Mouse (Mus musculus): ENCODE measurements around the gene Cope.

Gene Cope

DNA sequence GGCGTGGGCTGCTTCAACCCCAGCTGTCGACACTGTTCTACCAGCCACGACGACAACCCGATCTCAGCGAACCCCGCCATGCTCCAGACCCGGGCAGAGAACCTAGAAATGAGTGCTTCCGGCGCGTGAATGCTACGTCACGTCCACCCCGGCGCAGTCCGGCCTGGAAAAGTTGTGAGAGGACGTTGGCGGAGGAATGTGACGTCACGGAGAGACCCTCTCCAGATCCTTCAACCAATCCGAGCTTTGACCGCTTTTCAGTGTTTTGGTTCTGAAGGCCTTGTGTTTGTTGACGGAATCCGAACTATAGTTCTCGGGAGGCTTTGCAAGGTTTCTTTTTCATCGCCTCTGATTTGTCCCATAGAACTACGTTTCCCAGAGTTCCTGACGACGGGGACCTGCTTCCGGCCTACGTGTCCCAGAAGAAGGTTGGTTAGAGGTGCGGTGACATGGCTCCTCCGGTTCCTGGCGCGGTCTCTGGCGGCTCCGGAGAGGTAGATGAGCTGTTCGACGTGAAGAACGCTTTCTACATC lies at the start of gene Cope, which contains the start of gene Ddx49:
Gene Cope, plus strand, starts transcription at position 161 of the 533 bp plus-strand sequence.
Gene Ddx49, minus strand, starts transcription at position 132 of the 533 bp plus-strand sequence.
- peak; percentile 93 for DNase-seq (ENCODE audit: low spot score)

DNA sequence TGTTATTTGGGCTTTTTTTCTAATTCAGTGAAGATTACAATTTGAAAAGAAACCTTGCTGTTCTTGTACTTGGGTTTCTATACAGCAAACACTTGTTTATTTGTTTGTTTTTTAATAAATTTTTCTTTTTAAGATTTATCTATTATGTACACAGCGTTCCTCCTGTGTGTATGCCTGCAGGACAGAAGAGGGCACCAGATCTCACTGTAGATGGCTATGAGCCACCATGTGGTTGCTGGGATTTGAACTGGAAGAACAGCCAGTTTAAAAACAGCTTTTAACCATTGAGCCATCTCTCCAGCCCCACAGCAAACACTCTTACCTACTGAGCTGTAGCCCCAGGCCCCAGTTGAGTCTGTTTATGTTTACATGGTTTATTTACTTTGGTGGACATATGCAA lies 47.7 kb upstream of the Cope start:
- DNase-seq (ENCODE audit: low spot score): peak; percentile 26

DNA sequence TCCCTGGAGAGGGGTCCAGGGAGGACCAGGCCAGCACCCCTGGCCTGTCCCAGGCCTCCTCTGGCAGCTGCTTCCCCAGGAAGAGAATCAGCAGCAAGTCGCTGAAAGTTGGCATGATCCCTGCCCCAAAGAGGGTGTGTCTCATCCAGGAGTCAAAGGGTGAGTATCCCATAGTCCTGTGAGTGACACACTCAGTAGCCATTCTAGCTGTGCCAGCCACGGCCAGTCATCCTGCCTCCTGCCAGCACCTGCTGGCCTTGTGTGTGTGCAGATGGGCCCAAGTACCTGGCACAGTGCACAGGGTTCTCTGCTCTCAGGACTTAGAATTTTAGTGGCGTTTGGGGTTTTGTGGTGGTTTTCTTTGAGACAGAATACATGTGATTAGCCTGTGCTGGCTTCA lies 44.9 kb upstream of the Cope start:
- peak; percentile 42 for DNase-seq (ENCODE audit: low spot score)

DNA sequence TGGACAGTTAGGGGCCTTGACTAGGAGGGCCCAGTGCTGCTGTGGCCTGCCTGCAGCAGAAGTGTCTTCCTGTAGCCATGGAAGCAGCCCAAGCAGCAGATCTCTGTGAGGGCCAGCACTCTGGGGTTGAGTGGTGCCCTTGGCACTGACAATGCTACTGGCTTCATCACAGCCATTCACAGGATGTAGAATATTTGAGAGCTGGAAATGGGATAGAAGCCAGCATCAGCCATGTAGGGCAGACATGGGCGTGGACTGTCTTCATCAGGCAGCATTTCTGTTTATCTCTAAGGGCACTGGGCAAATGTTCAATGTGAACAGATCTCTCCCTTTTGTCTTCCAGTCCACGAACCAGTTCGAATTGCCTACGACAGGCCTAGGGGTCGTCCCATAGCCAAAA lies 43.7 kb upstream of the Cope start:
- DNase-seq (ENCODE audit: low spot score): peak; percentile 67

DNA sequence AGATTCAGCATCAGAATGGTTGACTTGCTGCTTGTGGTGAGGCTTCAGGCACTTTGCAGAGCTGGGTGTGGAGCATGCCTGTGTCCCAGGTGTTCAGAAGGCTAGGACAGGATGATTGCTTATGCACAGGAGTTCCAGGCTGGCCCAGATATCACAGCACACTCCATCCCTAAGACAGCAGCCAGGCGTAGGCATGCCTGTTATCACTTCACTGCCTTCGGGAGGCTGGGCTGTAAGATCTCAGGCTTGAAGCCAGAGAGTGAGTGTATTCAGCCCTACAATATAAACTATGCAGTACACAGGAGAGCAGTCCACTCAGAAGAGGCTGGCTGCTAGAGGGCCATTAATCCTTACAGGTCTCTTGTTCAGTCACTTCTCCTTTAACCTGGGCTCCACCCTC lies 43.3 kb upstream of the Cope start:
- no peak for DNase-seq (ENCODE audit: low spot score)

DNA sequence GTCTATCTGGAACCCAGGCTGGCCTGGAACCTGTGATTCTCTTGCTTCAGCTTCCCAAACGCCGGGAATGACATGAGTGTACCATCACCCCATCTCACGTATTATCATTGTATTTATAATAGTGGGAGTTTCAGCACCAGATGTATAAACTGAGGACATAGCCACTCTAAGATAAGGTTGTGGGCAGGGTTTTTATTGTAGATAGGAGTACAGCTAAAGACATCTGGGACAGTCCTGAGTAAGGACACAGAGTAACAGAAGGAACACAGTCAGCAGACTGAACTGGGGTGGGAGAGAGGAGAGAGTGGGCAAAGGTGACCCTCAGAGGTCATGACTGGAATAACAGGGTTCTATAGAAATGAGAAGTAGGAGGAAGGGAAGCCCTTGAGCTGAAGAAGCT lies 34.6 kb upstream of the Cope start:
- DNase-seq (ENCODE audit: low spot score): no peak

DNA sequence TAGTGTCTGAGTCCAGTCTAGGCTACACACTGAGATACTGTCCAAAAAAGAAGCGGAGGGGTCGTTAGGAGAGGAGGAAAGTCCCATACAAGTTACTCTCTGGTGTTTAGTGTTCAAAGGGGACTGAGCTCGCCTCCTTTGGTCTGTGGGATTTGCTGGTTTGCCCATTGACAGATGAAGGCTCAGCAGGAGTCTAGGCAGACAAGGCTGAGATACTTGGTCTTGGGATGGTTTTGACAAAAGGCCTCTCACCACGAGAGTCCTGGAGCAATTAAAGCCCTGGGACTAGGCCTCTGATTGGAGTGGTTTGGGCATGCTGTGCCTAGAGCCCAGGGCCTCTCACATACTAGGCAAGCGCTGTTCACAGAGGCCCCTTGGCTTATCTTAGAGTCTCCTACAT lies 34.0 kb upstream of the Cope start:
- DNase-seq (ENCODE audit: low spot score): no peak

DNA sequence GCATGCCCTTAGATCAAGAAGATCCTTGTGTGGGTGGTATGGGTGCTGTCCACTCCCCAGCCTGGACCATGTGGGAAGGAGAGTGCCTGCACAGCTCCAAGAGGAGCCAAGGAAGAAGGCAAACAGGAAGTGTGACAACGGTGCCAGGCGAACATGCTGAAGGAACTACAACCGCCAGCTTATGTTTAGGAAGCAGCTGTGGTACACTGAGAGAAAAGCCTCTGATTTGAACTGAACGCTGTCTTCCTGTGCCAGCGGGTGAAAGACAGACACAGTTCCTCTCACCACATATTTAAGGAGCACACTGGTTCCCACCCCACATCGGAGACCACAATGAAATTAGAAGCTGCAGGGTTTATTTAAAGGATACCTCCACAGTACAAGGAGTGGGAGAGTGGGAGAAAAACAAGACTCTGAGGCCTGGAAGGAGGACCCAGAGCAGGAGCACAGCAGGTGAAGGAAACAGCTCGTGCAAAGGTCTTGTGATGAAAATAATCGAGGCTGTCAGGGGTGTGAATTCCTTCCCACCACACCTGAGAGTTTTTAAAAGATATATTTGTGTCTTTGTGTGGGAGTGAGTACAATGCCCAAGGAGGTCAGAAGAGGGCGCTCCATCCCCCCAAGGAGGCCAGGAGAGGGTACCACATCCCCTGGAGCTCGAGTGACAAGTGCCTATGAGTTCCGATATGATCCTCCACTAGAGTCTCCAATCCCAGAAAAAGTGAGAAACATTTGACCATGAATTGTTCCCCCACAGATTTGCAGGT lies 33.3 kb upstream of the Cope start:
- no peak for DNase-seq (ENCODE audit: low spot score)

DNA sequence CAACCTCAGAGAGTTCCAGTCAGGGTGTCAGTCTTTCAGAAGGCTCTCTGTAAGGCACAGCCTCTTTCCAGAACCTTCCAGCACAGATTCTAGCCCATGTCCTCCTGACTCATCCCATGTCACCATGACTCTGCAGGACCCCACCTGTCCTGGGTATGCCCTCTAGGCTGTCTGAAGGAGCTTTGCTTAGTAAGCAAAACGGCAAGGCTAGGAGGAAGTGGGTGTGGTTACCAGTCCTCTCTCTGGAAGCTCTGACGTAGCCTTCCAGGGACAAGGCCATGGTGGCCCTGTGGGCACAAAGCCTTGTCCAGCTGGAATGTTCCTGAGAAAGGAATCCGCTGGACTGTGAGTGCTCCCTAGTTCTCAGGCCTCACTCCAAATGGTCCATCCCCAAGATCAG lies 29.4 kb upstream of the Cope start:
- DNase-seq (ENCODE audit: low spot score): no peak

DNA sequence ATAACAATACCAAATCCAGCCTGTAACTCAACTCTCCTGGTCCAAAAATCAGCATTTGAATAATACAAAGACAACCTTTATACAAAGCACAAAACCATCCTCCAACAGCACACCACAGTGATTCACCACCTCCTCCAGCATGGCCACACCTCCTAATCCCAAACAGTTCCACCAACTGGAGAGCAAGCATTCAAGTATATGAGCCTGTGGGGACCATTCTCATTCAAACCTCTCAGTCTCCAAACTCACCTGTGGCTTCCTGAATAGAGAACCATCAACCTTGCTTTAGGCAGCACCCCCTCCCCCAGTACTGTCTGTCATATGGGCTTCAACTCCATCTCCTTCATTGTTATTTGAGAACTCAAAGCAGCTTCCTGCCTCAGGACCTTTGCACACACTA lies 28.0 kb upstream of the Cope start:
- no peak for DNase-seq (ENCODE audit: low spot score)

DNA sequence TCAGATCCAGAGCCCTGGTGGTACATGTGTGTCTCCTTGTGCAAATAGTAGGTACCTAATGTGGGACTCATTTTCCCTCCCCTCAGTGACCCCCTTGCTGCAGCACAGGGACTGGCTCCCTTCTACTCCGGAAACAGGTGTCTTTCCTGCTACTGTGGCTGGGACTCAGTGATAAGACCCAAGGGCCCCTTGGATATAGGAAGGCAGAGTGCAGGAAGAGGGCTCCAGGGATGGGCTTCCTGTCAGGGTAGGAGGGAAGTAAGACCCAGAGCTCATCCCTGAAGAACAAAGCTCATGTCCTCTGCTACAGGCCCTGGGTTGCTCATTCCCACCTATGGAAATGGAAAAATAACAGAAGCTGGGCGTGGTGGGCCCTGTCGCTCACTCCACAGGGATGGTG lies 25.8 kb upstream of the Cope start:
- no peak for DNase-seq (ENCODE audit: low spot score)

DNA sequence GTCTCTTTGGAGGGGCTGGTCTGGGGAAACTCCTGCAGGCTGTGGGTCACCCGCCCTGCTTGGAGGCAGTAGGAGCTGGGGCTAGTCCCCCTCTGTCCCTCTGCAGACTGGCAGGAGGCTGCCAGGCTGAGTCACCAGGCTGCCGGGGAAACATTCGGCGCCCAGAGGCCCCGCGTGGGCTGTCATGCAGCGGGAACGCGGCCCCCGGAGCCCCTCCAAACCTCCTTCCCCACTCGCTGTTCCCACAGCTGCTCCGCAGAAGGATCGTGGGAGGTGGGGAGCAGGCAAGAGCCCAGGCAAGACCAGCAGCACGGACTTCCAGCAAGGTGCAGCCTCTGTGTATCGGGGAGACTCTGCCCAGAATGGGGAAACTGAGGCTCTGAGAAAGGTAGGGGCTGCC lies 24.1 kb upstream of the Cope start:
- DNase-seq (ENCODE audit: low spot score): no peak

DNA sequence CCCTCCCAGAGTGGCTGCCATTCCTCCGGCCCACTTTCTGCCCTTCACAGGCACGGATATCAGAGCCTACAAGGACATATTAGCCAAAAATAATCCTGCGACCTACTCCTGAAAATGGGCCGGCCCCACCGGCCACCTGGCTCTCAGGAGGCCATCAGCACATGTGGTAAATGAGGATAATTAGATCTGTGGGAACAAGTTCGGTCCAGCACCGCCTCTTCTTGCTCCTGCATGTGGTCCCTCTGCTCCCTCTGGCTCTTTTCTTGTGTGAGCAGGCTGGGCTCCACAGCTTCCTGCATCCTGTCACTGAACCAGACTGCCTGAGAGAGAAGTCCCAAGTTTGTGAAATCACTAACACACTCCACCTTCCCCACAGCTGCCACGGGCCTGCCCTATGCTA lies 23.1 kb upstream of the Cope start:
- peak; percentile 43 for DNase-seq (ENCODE audit: low spot score)

DNA sequence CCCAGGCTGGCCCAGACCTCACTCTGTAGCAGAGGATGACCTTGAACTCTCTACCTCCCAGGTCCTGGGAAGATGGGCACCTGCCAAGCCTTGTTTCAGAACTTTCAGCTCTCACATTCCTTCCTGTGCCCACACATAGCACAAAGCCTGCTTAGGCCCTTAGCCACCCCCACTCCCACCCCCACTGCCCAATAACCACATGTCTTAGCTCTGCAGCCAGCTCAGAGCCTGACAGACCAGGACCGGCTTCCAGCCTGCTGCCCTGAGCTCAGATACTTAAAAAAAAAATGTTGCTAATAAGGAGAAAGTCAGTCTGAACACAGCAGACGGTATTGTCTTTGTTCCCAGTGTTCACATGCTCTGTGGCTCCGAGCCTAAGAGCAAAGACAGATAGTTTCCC lies 21.3 kb upstream of the Cope start:
- no peak for DNase-seq (ENCODE audit: low spot score)

DNA sequence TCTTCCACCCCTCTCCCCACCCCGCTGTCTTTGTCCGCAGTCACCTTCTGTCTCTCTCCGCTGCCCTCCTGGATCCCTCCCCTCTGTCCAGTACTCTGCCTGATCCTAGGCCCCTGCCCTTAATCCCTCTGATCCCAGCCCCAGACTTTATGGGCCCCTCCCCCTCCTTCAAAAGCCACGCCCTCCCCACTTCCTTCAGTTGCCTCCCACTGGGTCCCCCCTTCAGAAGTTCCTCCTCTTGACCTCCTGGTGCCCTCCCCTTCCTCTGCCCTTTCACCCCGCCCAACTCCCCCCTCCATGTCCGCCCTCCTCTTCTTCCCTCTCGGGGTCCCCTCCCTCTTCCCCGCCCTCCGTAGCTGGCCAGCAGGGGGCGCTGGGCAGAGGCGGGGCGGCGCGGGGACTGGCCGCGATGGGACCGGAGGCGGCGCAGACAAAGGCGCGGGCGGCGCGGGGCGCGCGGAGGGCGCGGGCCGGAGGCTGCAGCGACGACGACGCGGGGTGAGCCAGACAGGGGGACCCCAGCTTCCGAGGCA lies 19.6 kb upstream of the Cope start, which contains the start of gene Homer3:
Gene Homer3, plus strand, starts transcription at position 225 of the 533 bp plus-strand sequence.
- peak; percentile 85 for DNase-seq (ENCODE audit: low spot score)

DNA sequence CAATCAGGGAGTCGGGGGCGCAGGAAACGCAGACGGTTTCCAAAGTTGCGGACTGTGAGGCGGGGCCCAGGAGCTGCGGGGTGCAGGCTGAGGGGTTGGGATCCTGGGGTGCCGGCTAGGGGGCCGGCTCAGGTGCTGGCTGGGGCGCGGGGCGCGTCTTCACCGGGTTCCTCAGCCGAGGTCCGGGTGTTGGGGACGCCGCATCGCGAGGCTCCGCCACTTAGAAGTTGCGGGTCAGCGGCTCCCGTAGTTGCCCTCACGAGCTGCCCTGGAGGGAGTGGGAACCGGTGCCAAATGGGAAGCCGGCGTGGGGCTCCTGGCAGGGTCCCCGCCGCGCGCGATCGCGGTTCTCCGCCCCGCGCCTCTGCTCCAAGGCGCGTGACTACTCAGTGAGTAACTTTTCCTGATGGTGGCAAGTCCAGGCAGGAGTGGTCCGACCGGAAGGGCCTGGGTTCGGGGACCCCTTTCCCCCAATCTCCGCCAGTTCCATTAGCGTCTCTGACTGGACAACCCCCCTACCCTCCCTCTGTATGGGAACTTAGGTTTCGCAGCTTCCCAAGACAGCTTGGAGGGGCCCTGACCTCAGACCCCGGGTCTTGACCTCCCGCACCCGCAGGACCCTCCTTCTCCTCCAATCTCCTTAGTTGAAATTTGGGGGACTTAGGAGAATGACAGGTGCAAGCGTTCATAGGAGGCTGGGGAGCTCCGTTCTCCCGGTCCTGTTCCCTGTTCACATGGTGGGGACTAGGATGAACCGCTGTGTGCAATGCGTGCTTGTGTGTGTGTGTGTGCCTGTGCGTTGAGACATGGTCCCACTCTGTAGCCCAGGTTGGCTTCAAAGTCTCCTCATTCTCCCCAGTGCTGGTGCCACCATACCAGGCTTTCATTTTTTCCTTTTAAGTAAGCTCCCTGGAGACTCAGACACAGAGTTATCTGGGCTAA lies 18.9 kb upstream of the Cope start:
- DNase-seq (ENCODE audit: low spot score): peak; percentile 54

DNA sequence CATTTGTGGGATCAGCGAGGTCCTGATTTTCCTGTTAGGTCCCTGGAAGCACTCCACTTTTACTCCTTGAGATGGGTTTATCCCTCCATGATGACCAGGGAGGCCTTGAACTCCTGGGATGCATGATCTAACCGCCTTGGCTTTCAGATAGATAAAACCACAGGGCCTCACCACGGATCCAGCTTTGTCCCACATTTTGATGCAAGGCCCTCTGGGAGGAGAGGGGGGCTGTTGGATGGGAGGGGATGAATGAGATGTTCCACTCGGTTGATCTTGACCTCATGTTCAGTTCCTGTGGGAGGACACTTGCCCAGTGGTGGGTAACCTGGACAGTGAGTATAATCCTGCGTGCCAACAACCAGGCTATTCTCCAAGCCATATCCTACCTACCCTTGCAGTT lies 17.9 kb upstream of the Cope start:
- DNase-seq (ENCODE audit: low spot score): no peak

DNA sequence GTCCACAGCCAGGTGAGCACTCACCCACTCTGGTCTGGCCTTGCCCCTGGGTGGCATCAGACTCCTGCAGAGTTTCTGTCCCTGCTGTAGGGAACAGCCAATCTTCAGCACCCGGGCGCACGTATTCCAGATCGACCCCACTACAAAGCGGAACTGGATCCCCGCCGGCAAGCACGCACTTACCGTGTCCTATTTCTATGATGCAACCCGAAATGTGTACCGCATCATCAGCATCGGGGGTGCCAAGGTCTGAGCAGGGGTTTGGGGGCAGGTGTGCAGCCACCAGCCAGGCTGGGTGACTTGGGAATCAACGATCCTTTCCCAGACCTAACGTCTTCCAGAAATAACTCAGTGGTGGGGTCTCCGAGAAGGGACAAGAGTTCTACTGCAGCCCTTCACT lies 17.0 kb upstream of the Cope start:
- no peak for DNase-seq (ENCODE audit: low spot score)

DNA sequence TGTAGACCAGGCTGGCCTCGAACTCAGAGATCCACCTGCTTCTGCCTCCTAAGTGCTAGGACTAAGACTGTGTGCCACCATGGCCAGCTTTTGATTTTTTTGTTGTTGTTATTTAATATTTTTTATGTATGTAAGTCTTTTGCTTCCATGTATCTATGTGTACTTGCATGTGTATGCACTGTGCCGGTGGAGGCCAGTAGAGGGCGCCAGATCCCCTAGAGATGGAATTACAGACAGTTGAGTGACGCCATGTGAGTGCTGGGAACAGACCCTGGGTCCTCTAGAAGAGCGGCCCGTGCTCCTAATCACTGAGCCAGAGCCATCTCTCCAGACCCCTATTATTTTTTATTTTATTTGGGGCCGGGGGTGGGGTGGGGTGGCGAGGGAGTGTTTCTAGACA lies 15.6 kb upstream of the Cope start:
- DNase-seq (ENCODE audit: low spot score): no peak

DNA sequence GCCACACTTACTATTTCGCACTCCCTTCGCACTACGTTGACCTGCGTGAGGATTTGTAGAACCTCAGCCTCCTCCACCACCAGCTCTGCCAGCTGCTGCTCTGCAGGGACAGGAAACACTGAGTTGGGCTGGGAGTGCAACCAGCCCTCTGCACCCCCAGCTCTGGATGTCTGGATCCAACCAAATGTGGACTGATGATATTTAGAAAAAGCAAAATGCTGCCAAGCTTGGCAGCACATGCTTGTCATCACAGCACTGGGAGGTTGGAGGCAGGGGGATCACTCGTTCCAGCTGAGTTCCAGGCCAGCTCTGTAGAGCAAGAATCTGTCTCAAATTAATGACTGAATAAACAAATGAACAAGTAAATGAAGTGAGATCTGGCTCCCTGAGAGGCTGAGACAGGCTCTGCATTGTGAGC lies 8.3 kb upstream of the Cope start:
- peak; percentile 76 for DNase-seq (ENCODE audit: low spot score)

DNA sequence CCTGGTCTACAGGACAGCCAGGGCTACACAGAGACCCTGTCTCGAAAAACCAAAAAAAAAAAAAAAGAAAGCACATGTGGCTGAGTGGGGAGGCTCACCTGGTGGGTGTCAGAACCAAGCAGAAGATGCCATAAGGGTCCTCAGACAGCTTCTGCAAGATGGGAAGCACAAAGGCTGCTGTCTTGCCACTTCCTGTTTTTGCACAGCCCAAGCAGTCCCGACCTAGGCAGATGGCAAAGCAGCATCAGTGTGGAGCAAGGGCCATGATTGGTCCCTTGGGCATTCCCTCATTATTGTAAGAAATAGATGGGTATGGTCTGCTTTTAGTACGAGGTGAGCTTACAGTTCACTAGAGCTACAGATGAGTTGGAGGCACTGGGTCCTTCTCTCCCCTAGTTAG lies 1.4 kb upstream of the Cope start:
- DNase-seq (ENCODE audit: low spot score): no peak

DNA sequence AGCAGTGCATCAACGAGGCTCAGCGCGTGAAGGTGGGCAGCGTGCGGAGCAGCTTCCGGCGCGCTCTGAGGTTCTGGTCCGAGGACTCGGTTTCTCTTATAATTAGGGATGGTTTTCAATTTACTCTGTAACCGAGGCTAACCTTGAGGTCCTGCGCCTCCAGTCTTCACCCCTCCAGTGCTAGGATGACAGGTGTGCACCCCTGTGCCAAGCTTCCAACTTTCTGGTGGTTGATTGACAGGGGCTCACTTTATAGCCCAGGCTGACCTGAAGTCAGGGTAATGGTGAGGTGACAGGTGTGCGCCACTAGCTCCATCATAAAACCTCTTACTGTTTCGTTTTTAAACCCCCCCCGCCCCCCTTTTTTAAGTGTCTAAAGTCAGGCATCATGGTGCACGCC lies 583 bp downstream of the Cope start:
- no peak for DNase-seq (ENCODE audit: low spot score)

DNA sequence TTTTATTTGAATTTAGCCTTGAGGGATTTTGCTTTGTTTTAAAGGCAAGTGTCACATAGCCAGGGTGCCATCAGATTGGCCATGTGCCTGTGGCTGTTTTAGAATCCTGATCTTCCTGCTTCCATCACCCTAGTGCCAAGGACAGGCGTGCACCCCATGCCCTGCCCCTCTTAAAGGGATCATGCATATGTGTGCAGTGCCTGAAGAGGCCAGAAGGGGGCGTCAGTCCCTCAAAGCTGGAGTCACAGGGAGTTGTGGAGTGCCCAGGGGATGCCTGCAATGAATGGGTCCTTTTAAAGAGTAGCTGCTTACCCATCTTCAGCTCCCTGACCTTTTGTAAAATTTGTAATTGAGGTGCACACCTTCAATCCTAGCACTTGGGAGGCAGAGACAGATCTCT lies 7.0 kb downstream of the Cope start:
- peak; percentile 37 for DNase-seq (ENCODE audit: low spot score)

Measured in MN1 (cell line).